Mouse (Mus musculus): Measurements from ENCODE around the gene Bcas3. TPM values are rescaled to one million over a fixed set of nuclear protein-coding genes. Genes with fewer than 3 reads are reported as not detected.

Gene Bcas3
- polyA plus RNA-seq, 1 experiment: 25.3 TPM

DNA sequence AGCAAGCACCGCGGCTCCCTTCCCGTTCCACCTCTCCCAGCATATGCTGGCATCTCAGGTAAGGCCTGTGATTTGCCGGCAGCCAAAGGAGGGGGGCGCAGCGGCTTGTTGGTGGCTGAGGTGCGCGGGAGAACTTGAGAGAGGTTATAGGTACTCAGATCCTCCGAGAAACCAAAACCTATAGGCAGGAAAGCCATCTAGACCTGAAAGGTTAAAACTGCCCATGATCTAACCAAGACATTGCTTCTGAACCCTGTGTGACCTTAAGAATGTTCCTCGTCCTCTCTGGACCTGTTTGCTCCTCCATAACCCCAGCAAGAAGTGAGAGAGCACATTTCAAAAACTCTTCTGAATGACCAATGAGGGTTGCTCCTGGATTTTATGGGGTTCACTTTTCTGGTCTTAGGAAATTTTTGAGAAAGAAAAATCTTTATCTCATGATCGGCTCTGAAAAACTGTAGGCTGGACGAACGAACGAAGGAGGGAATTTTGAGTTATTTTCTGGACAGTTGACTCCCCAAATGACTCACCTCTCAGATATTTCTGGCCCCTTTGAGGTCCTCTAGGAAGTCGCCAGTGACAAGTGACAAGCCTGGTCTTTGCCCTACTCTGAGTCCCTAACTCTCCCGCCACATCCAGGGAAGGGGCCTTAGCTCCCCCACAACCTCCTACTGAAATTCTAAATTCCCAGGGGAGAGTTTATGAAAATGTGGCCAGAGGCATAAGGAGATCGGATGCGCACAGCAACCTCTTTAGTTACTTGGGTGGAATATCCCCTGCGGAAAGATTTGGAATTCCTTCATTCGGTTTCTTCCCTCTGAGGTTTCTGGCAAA is 485.7 kb downstream of the Bcas3 start:
- H3K4me3 ChIP-seq (ENCODE audit: extremely low read depth, insufficient read depth, insufficient read length): no peak overlapping the region
- H3K27me3 ChIP-seq (ENCODE audit: control insufficient read depth, insufficient read depth, low read length): peaks cover 49% of the 10 kb centered on the region
- no peak for TF ChIP-seq POLR2A (IDR thresholded peaks at IDR 0.05; ENCODE audit: low read depth, low read length)
- TF ChIP-seq CTCF (IDR thresholded peaks at IDR 0.05; ENCODE audit: extremely low read depth, insufficient read depth, insufficient read length, insufficient replicate concordance): no peak
- 24% methylated on average over 20 of the region's 20 CpGs for WGBS
- H3K27ac ChIP-seq (ENCODE audit: insufficient read depth, low read length): no peak overlapping the region
- H3K4me1 ChIP-seq (ENCODE audit: control insufficient read depth, insufficient read depth, insufficient read length): peaks cover 18% of the 10 kb centered on the region
- H3K36me3 ChIP-seq (ENCODE audit: control insufficient read depth, insufficient read depth, low read length): no peaks in the 10 kb centered on the region
- DNase-seq (ENCODE audit: low read depth in 1 of 2, low spot score in 2 of 2): no peak

DNA sequence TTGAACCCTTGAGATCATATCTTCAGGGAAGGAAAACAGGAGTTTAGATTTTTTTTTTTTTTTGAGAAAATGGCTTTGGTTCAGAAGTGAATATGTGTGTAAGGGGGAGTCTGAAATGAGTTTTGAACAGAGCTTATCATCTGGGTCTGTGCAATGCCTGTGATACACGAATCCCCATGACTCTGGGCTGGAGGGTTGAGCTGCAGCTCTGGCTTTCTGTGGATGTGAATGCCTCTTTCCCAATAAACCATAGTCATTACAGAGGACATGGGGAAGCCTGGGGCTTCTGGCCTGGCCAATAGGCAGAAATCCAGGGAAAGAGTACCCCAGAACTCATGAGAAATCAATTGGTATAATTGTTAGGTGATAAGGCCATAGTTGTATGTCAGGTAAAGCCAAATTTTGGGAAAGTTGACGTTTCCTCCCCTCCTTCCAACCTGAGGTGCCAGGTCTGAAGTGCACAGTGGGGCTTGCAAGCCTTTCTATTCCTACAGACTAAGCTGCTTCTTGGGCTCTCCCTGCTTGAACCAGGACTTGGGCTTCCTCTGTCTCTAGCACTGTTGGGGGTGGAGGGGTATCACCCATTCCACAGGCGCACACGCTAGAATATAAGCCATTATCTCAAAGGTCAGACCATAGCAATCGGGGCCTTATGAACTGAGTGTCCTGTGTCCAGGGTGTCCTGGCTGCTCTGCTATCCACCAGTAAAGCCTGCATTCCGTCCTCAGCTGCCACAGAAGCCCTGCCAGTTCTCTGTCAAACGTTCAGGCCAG is 486.5 kb downstream of the Bcas3 start:
- no peak for DNase-seq (ENCODE audit: low read depth in 1 of 2, low spot score in 2 of 2)
- Histone ChIP-seq H3K4me1 (ENCODE audit: control insufficient read depth, insufficient read depth, insufficient read length) (peaks cover 22% of the 10 kb centered on the region), H3K36me3 (ENCODE audit: control insufficient read depth, insufficient read depth, low read length) (no peaks in the 10 kb centered on the region), H3K4me3 (ENCODE audit: extremely low read depth, insufficient read depth, insufficient read length) (no peak overlapping the region), H3K27me3 (ENCODE audit: control insufficient read depth, insufficient read depth, low read length) (peaks cover 49% of the 10 kb centered on the region), H3K27ac (ENCODE audit: insufficient read depth, low read length) (no peak overlapping the region)
- 34% methylated on average over 7 of the region's 7 CpGs for WGBS
- TF ChIP-seq CTCF (IDR thresholded peaks at IDR 0.05; ENCODE audit: extremely low read depth, insufficient read depth, insufficient read length, insufficient replicate concordance) (no peak), POLR2A (IDR thresholded peaks at IDR 0.05; ENCODE audit: low read depth, low read length) (no peak)

DNA sequence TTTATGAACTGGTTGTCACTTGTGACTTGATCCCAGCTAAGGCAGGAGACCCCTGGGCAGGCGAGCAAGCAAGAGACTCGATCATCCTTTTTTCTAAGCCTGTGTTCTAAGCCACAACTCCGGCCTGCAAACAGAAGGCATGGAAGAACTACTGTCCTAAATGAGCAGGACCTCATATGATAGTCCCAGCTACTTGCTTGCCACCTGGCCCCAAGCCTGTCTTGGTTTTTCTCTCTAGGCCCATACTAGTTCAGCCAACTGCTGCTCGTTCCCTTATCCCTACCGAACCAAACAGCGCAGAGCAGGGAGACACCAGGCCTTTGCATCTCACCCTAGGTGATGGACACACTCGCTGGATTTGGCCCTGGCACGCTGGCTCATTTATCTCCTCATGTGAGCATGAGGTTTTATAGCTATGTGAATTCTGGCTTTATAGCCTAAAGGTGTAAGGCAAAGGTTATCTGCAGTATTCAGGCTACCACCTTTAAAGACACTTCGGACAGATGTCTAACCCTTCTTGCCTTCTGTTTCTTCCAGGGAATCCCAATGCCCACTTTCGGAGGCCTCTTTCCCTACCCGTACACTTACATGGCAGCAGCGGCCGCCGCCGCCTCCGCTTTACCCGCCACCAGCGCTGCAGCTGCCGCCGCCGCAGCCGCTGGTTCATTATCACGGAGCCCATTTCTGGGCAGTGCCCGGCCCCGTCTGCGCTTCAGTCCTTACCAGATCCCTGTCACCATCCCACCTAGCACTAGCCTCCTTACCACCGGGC is 487.2 kb downstream of the Bcas3 start:
- Histone ChIP-seq H3K4me3 (ENCODE audit: extremely low read depth, insufficient read depth, insufficient read length) (no peak overlapping the region), H3K27me3 (ENCODE audit: control insufficient read depth, insufficient read depth, low read length) (peaks cover 47% of the 10 kb centered on the region), H3K36me3 (ENCODE audit: control insufficient read depth, insufficient read depth, low read length) (no peaks in the 10 kb centered on the region), H3K4me1 (ENCODE audit: control insufficient read depth, insufficient read depth, insufficient read length) (peaks cover 22% of the 10 kb centered on the region), H3K27ac (ENCODE audit: insufficient read depth, low read length) (no peak overlapping the region)
- WGBS: 15% methylated on average over 27 of the region's 27 CpGs
- TF ChIP-seq POLR2A (IDR thresholded peaks at IDR 0.05; ENCODE audit: low read depth, low read length) (no peak), CTCF (IDR thresholded peaks at IDR 0.05; ENCODE audit: extremely low read depth, insufficient read depth, insufficient read length, insufficient replicate concordance) (no peak)
- no peak for DNase-seq (ENCODE audit: low read depth in 1 of 2, low spot score in 2 of 2)

DNA sequence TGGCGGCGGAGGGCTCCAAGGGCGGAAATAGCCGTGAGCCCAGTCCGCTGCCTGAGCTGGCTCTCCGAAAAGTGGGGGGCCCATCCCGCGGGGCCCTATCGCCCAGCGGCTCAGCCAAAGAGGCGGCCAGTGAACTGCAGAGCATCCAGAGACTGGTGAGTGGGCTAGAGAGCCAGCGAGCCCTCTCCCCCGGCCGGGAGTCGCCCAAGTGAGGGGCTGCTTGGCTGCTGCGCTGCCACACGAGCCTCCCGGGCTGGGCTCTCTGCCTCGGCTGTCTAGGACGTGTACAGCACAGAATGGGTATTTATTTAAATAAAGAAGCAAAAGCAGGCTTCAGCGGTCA is 487.8 kb downstream of the Bcas3 start:
- Histone ChIP-seq H3K27ac (ENCODE audit: insufficient read depth, low read length) (no peak overlapping the region), H3K4me1 (ENCODE audit: control insufficient read depth, insufficient read depth, insufficient read length) (peaks cover 22% of the 10 kb centered on the region), H3K36me3 (ENCODE audit: control insufficient read depth, insufficient read depth, low read length) (no peaks in the 10 kb centered on the region), H3K4me3 (ENCODE audit: extremely low read depth, insufficient read depth, insufficient read length) (no peak overlapping the region), H3K27me3 (ENCODE audit: control insufficient read depth, insufficient read depth, low read length) (peaks cover 47% of the 10 kb centered on the region)
- 7% methylated on average over 21 of the region's 21 CpGs for WGBS
- no peak for TF ChIP-seq POLR2A (IDR thresholded peaks at IDR 0.05; ENCODE audit: low read depth, low read length)
- no peak for TF ChIP-seq CTCF (IDR thresholded peaks at IDR 0.05; ENCODE audit: extremely low read depth, insufficient read depth, insufficient read length, insufficient replicate concordance)
- no peak for DNase-seq (ENCODE audit: low read depth in 1 of 2, low spot score in 2 of 2)

DNA sequence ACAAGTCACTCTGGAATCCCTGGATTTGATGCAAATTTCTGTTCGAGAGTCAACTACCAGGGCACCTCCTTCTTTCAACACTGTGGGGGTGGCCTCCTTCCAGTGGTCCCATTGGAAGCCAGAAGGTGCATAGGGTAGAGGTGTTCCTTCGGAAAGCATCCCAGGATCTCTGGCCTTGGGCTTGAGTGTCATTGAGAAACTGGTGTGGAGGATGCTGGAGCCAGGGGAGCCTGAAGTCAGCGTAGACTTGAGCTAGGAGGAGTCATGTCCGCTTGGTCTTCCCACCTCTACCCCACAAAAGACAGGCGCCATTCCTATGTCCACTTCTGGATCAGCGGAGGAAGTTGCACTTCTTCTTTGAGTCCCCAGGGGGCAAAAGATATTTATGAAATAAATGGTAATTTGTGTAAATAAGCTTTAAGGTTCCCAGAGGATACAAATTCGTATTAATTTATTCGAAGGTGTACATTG is 488.3 kb downstream of the Bcas3 start:
- 14% methylated on average over 8 of the region's 8 CpGs for WGBS
- H3K36me3 ChIP-seq (ENCODE audit: control insufficient read depth, insufficient read depth, low read length): no peaks in the 10 kb centered on the region
- H3K27me3 ChIP-seq (ENCODE audit: control insufficient read depth, insufficient read depth, low read length): peaks cover 47% of the 10 kb centered on the region
- H3K4me3 ChIP-seq (ENCODE audit: extremely low read depth, insufficient read depth, insufficient read length): no peak overlapping the region
- H3K27ac ChIP-seq (ENCODE audit: insufficient read depth, low read length): no peak overlapping the region
- peaks cover 22% of the 10 kb centered on the region for H3K4me1 ChIP-seq (ENCODE audit: control insufficient read depth, insufficient read depth, insufficient read length)
- DNase-seq (ENCODE audit: low read depth in 1 of 2, low spot score in 2 of 2): no peak
- TF ChIP-seq CTCF (IDR thresholded peaks at IDR 0.05; ENCODE audit: extremely low read depth, insufficient read depth, insufficient read length, insufficient replicate concordance) (no peak), POLR2A (IDR thresholded peaks at IDR 0.05; ENCODE audit: low read depth, low read length) (no peak)

DNA sequence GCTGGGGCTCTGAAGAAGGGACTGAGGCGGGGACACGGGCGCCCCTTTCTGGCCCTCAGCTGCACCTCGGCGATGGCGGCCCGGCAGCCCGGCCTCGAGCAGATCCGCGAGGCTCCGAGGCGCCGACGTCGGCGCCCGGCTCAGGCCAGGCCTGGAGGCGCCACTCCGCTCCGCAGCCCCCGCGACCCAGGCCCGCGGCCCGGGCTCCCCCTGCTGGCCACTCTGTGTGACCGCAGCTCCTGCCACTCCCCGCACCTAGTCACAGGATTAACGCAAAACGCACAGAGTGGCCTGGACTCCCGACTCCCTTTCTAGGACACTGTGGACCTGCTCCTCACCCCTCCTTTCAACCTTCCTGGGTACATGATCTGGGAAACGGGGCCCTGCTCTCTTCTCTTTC is 489.0 kb downstream of the Bcas3 start:
- Histone ChIP-seq H3K36me3 (ENCODE audit: control insufficient read depth, insufficient read depth, low read length) (no peaks in the 10 kb centered on the region), H3K27me3 (ENCODE audit: control insufficient read depth, insufficient read depth, low read length) (peaks cover 43% of the 10 kb centered on the region), H3K27ac (ENCODE audit: insufficient read depth, low read length) (no peak overlapping the region), H3K4me3 (ENCODE audit: extremely low read depth, insufficient read depth, insufficient read length) (no peak overlapping the region), H3K4me1 (ENCODE audit: control insufficient read depth, insufficient read depth, insufficient read length) (peaks cover 22% of the 10 kb centered on the region)
- WGBS: under 1% methylated on average over 32 of the region's 32 CpGs
- no peak for TF ChIP-seq POLR2A (IDR thresholded peaks at IDR 0.05; ENCODE audit: low read depth, low read length)
- TF ChIP-seq CTCF (IDR thresholded peaks at IDR 0.05; ENCODE audit: extremely low read depth, insufficient read depth, insufficient read length, insufficient replicate concordance): peak; percentile 64
- DNase-seq (ENCODE audit: low read depth in 1 of 2, low spot score in 2 of 2): peak in 1 of 2 experiments; percentile 36
